Mouse (Mus musculus) neural tube, embryonic 14.5 days (tissue): ENCODE results near the gene Rabgap1l. TPM values are rescaled to one million over a fixed set of nuclear protein-coding genes. Genes with fewer than 3 reads are reported as not detected.

Source experiments
- ATAC-seq: fragments of 200-750 bp; cut with Nextera tagmentation; 2 replicates; pipeline ENCODE4 v1.8.0; 2017; ENCODE audit warnings: low read depth, mild to moderate bottlenecking, moderate TSS enrichment, moderate library complexity
- H3K27ac ChIP-seq: fragments of 300-500 bp; sonication (generic); 2 replicates; pipeline ENCODE4 v1.5.1; 2014; ENCODE audit warnings: low read depth, mild to moderate bottlenecking, control low read depth, low read length, moderate library complexity, mixed read lengths
- H3K27me3 ChIP-seq: fragments of 300-500 bp; sonication (generic); 2 replicates; pipeline ENCODE4 v1.6.1; 2014; ENCODE audit warnings: low read length; ENCODE audit not compliant: control insufficient read depth, insufficient read depth
- H3K36me3 ChIP-seq: fragments of 300-500 bp; sonication (generic); 2 replicates; pipeline ENCODE4 v1.6.1; 2014; ENCODE audit warnings: low read length, mixed read lengths; ENCODE audit not compliant: control insufficient read depth, insufficient read depth
- H3K4me1 ChIP-seq: fragments of 300-500 bp; sonication (generic); 2 replicates; pipeline ENCODE4 v1.6.1; 2014; ENCODE audit warnings: low read length; ENCODE audit not compliant: control insufficient read depth, insufficient read depth
- H3K4me2 ChIP-seq: fragments of 300-500 bp; sonication (generic); 2 replicates; pipeline ENCODE4 v1.6.1; 2014; ENCODE audit warnings: mild to moderate bottlenecking, low read depth, low read length, control low read depth
- H3K4me3 ChIP-seq: fragments of 300-500 bp; sonication (generic); 2 replicates; pipeline ENCODE4 v1.5.1; 2014; ENCODE audit warnings: low read depth, low read length, control low read depth, mixed read lengths
- H3K9ac ChIP-seq: fragments of 300-500 bp; sonication (generic); replicated peaks from 2 replicates; pipeline ENCODE4 v1.6.1; 2014; ENCODE audit warnings: low read depth, mild to moderate bottlenecking, control low read depth, low read length, mixed read lengths
- H3K9me3 ChIP-seq: fragments of 300-500 bp; sonication (generic); 2 replicates; pipeline ENCODE4 v1.6.1; 2016; ENCODE audit warnings: low read length; ENCODE audit not compliant: control insufficient read depth
- WGBS: fragments of 180-500 bp; shearing (Covaris S2); extraction: QIAGEN DNeasy Blood & Tissue Kit; methylation state at CpG from one replicate; pipeline ENCODE4 v1.1.7; 2014; 5-methylcytosine and 5-hydroxymethylcytosine counted together
- polyA plus RNA-seq: library from polyadenylated mRNA; unstranded; fragments of >200 nt; fragmentation: Nextera tagmentation; extraction: Ambion mirVana; gene quantifications from 2 replicates; pipeline ENCODE4 v1.2.1, GENCODE M21; 2014

The Rabgap1l gene
- polyA plus RNA-seq, 1 experiment from 2014 or later = 61.3 TPM

- ATAC-seq = no peak
- Histone ChIP-seq H3K9me3 (no peaks in the 10 kb centered on the region), H3K9ac (no peak overlapping the region), H3K27me3 (no peaks in the 10 kb centered on the region), H3K36me3 (no peaks in the 10 kb centered on the region), H3K27ac (no peak overlapping the region), H3K4me3 (no peak overlapping the region), H3K4me2 (no peak overlapping the region), H3K4me1 (no peaks in the 10 kb centered on the region)
- whole genome bisulfite sequencing = 98% methylated on average over 3 of the region's 3 CpGs
Observed at GRCm38 (mm10) chr1:160823638-160824037, 30.6 kb upstream of the Rabgap1l start.

- ATAC-seq = no peak
Observed at GRCm38 (mm10) chr1:160814198-160814597, 21.2 kb upstream of the Rabgap1l start.

GRCm38 (mm10) chr1:160812428-160812827, 19.4 kb upstream of the Rabgap1l start:
- no peak overlapping the region for H3K4me3 ChIP-seq
- no peaks in the 10 kb centered on the region for H3K9me3 ChIP-seq
- H3K27ac ChIP-seq = no peak overlapping the region
- no peak overlapping the region for H3K4me2 ChIP-seq
- no peak overlapping the region for H3K9ac ChIP-seq
- H3K4me1 ChIP-seq = no peaks in the 10 kb centered on the region
- no peak for ATAC-seq
- no peaks in the 10 kb centered on the region for H3K36me3 ChIP-seq
- H3K27me3 ChIP-seq = no peaks in the 10 kb centered on the region

More at GRCm38 (mm10) chr1:160814198-160814597, 21.2 kb upstream of the Rabgap1l start:
- no peak overlapping the region for H3K4me2 ChIP-seq
- no peaks in the 10 kb centered on the region for H3K36me3 ChIP-seq
- no peak overlapping the region for H3K9ac ChIP-seq
- no peak overlapping the region for H3K27ac ChIP-seq
- no peak overlapping the region for H3K4me3 ChIP-seq
- 89% methylated on average over 5 of the region's 5 CpGs for WGBS
- no peaks in the 10 kb centered on the region for H3K4me1 ChIP-seq
- no peaks in the 10 kb centered on the region for H3K27me3 ChIP-seq
- H3K9me3 ChIP-seq = no peaks in the 10 kb centered on the region

- ATAC-seq = no peak
- Histone ChIP-seq H3K36me3 (no peaks in the 10 kb centered on the region), H3K9me3 (no peaks in the 10 kb centered on the region), H3K4me3 (no peak overlapping the region), H3K9ac (no peak overlapping the region), H3K27ac (no peak overlapping the region), H3K27me3 (no peaks in the 10 kb centered on the region), H3K4me2 (no peak overlapping the region), H3K4me1 (no peaks in the 10 kb centered on the region)
- WGBS = 69% methylated on average over 1 of the region's 1 CpGs
Observed at GRCm38 (mm10) chr1:160811930-160812329, 18.9 kb upstream of the Rabgap1l start.

- Histone ChIP-seq H3K4me1 (no peaks in the 10 kb centered on the region), H3K36me3 (no peaks in the 10 kb centered on the region), H3K4me3 (no peak overlapping the region), H3K27ac (no peak overlapping the region), H3K27me3 (no peaks in the 10 kb centered on the region), H3K9me3 (no peaks in the 10 kb centered on the region), H3K4me2 (no peak overlapping the region), H3K9ac (no peak overlapping the region)
- no peak for ATAC-seq
- 64% methylated on average over 2 of the region's 2 CpGs for WGBS
Observed at GRCm38 (mm10) chr1:160805268-160805667, 12.3 kb upstream of the Rabgap1l start.

GRCm38 (mm10) chr1:160799972-160800371, 7.0 kb upstream of the Rabgap1l start:
- Histone ChIP-seq H3K4me2 (no peak overlapping the region), H3K4me3 (no peak overlapping the region)
- WGBS = 79% methylated on average over 3 of the region's 3 CpGs

GRCm38 (mm10) chr1:160795016-160795415, 2.0 kb upstream of the Rabgap1l start:
- ATAC-seq = no peak
- Histone ChIP-seq H3K36me3 (no peaks in the 10 kb centered on the region), H3K27me3 (no peaks in the 10 kb centered on the region; the same call in 1 of the 2 replicates), H3K9ac (no peak overlapping the region), H3K4me2 (no peak overlapping the region), H3K9me3 (no peaks in the 10 kb centered on the region), H3K4me1 (no peaks in the 10 kb centered on the region), H3K27ac (no peak overlapping the region), H3K4me3 (no peak overlapping the region)
- 81% methylated on average over 2 of the region's 2 CpGs for WGBS

More at GRCm38 (mm10) chr1:160799972-160800371, 7.0 kb upstream of the Rabgap1l start:
- Histone ChIP-seq H3K9me3 (no peaks in the 10 kb centered on the region), H3K9ac (no peak overlapping the region), H3K4me1 (no peaks in the 10 kb centered on the region), H3K27ac (no peak overlapping the region), H3K36me3 (no peaks in the 10 kb centered on the region), H3K27me3 (no peaks in the 10 kb centered on the region)
- ATAC-seq = no peak

GRCm38 (mm10) chr1:160793791-160794757, 1.1 kb upstream of the Rabgap1l start:
- 87% methylated on average over 13 of the region's 13 CpGs for WGBS
- Histone ChIP-seq H3K4me1 (no peaks in the 10 kb centered on the region), H3K36me3 (no peaks in the 10 kb centered on the region), H3K9ac (no peak overlapping the region), H3K4me2 (no peak overlapping the region), H3K27me3 (no peaks in the 10 kb centered on the region; the same call in 1 of the 2 replicates), H3K4me3 (no peak overlapping the region), H3K27ac (no peak overlapping the region), H3K9me3 (no peaks in the 10 kb centered on the region)
- no peak for ATAC-seq

- Histone ChIP-seq H3K4me1 (no peaks in the 10 kb centered on the region), H3K27ac (peak overlapping the region; percentile 44; the same call in 1 of the 2 replicates), H3K9me3 (no peaks in the 10 kb centered on the region), H3K4me2 (peak overlapping the region; percentile 99), H3K9ac (peak overlapping the region; percentile 86), H3K4me3 (peak overlapping the region; percentile 89), H3K27me3 (no peaks in the 10 kb centered on the region; the same call in 1 of the 2 replicates), H3K36me3 (no peaks in the 10 kb centered on the region)
- under 1% methylated on average over 17 of the region's 51 CpGs for WGBS
- peak; percentile 87 for ATAC-seq
Observed at GRCm38 (mm10) chr1:160792156-160792685, 790 bp downstream of the Rabgap1l start.
